Mouse (Mus musculus): ENCODE data around the gene Npff. TPM values are rescaled to one million over a fixed set of nuclear protein-coding genes. Genes with fewer than 3 reads are reported as not detected.

The Npff gene
- polyA plus RNA-seq, 1 experiment from 2014 or later, result 2.3 TPM

GRCm38 (mm10) chr15:102505770-102506463 is 18.8 kb downstream of the Npff start:
- ATAC-seq (ENCODE audit: insufficient number of reproducible peaks, insufficient read depth, low FRiP score, low read depth), result no peak
- no peak overlapping the region for H3K9ac ChIP-seq (replicated peaks; ENCODE audit: low read depth, low read length)
- peaks cover 48% of the 10 kb centered on the region for H3K36me3 ChIP-seq (ENCODE audit: control insufficient read depth, insufficient read depth, low read length)
- H3K9me3 ChIP-seq (ENCODE audit: control insufficient read depth, low read depth, low read length), result no peaks in the 10 kb centered on the region
- no peak overlapping the region for H3K27ac ChIP-seq (ENCODE audit: low read length)
- WGBS, result 77% methylated on average over 9 of the region's 9 CpGs
- H3K4me2 ChIP-seq (replicated peaks; ENCODE audit: low read depth, low read length), result no peak overlapping the region
- H3K27me3 ChIP-seq (ENCODE audit: control insufficient read depth, insufficient read depth, low read length), result no peaks in the 10 kb centered on the region
- no peak overlapping the region for H3K4me3 ChIP-seq (ENCODE audit: low read depth, low read length)
- H3K4me1 ChIP-seq (ENCODE audit: control insufficient read depth, insufficient read depth, low read length), result peaks cover 8% of the 10 kb centered on the region; the same call in 1 of the 2 replicates

GRCm38 (mm10) chr15:102505073-102505769 is 19.5 kb downstream of the Npff start:
- Histone ChIP-seq H3K27me3 (ENCODE audit: control insufficient read depth, insufficient read depth, low read length) (no peaks in the 10 kb centered on the region), H3K9ac (replicated peaks; ENCODE audit: low read depth, low read length) (no peak overlapping the region), H3K9me3 (ENCODE audit: control insufficient read depth, low read depth, low read length) (no peaks in the 10 kb centered on the region), H3K36me3 (ENCODE audit: control insufficient read depth, insufficient read depth, low read length) (peaks cover 55% of the 10 kb centered on the region), H3K4me2 (replicated peaks; ENCODE audit: low read depth, low read length) (no peak overlapping the region), H3K27ac (ENCODE audit: low read length) (no peak overlapping the region), H3K4me1 (ENCODE audit: control insufficient read depth, insufficient read depth, low read length) (peaks cover 8% of the 10 kb centered on the region; the same call in 1 of the 2 replicates), H3K4me3 (ENCODE audit: low read depth, low read length) (no peak overlapping the region)
- 66% methylated on average over 12 of the region's 12 CpGs for WGBS
- no peak for ATAC-seq (ENCODE audit: insufficient number of reproducible peaks, insufficient read depth, low FRiP score, low read depth)

GRCm38 (mm10) chr15:102503924-102504782 is 20.6 kb downstream of the Npff start:
- ATAC-seq (ENCODE audit: insufficient number of reproducible peaks, insufficient read depth, low FRiP score, low read depth), result no peak
- Histone ChIP-seq H3K27me3 (ENCODE audit: control insufficient read depth, insufficient read depth, low read length) (no peaks in the 10 kb centered on the region), H3K9me3 (ENCODE audit: control insufficient read depth, low read depth, low read length) (no peaks in the 10 kb centered on the region), H3K4me1 (ENCODE audit: control insufficient read depth, insufficient read depth, low read length) (no peaks in the 10 kb centered on the region), H3K4me3 (ENCODE audit: low read depth, low read length) (no peak overlapping the region), H3K4me2 (replicated peaks; ENCODE audit: low read depth, low read length) (no peak overlapping the region), H3K36me3 (ENCODE audit: control insufficient read depth, insufficient read depth, low read length) (peaks cover 64% of the 10 kb centered on the region), H3K27ac (ENCODE audit: low read length) (no peak overlapping the region), H3K9ac (replicated peaks; ENCODE audit: low read depth, low read length) (no peak overlapping the region)
- 85% methylated on average over 9 of the region's 9 CpGs for WGBS

- Histone ChIP-seq H3K4me3 (ENCODE audit: low read depth, low read length) (no peak within 1 kb of the TSS), H3K36me3 (ENCODE audit: control insufficient read depth, insufficient read depth, low read length) (peaks cover 69% of the 10 kb centered on the region), H3K27ac (ENCODE audit: low read length) (no peak within 1 kb of the TSS), H3K4me2 (replicated peaks; ENCODE audit: low read depth, low read length) (no peak within 1 kb of the TSS), H3K9me3 (ENCODE audit: control insufficient read depth, low read depth, low read length) (no peaks in the 10 kb centered on the region), H3K27me3 (ENCODE audit: control insufficient read depth, insufficient read depth, low read length) (no peaks in the 10 kb centered on the region), H3K9ac (replicated peaks; ENCODE audit: low read depth, low read length) (no peak within 1 kb of the TSS), H3K4me1 (ENCODE audit: control insufficient read depth, insufficient read depth, low read length) (no peaks in the 10 kb centered on the region)
- no peak for ATAC-seq (ENCODE audit: insufficient number of reproducible peaks, insufficient read depth, low FRiP score, low read depth)
- WGBS, result 83% methylated on average over 1 of the region's 1 CpGs
Observed at GRCm38 (mm10) chr15:102503447-102503846, 21.3 kb downstream of the Npff start, which contains the start of gene Gm10337. Gm10337 (plus strand) TSS chr15:102503722.

- Histone ChIP-seq H3K9ac (replicated peaks; ENCODE audit: low read depth, low read length) (no peak overlapping the region), H3K4me1 (ENCODE audit: control insufficient read depth, insufficient read depth, low read length) (no peaks in the 10 kb centered on the region), H3K27ac (ENCODE audit: low read length) (no peak overlapping the region), H3K4me2 (replicated peaks; ENCODE audit: low read depth, low read length) (no peak overlapping the region), H3K4me3 (ENCODE audit: low read depth, low read length) (no peak overlapping the region), H3K36me3 (ENCODE audit: control insufficient read depth, insufficient read depth, low read length) (peaks cover 76% of the 10 kb centered on the region), H3K9me3 (ENCODE audit: control insufficient read depth, low read depth, low read length) (no peaks in the 10 kb centered on the region), H3K27me3 (ENCODE audit: control insufficient read depth, insufficient read depth, low read length) (no peaks in the 10 kb centered on the region)
- 63% methylated on average over 9 of the region's 9 CpGs for WGBS
- ATAC-seq (ENCODE audit: insufficient number of reproducible peaks, insufficient read depth, low FRiP score, low read depth), result no peak
Observed at GRCm38 (mm10) chr15:102502254-102502840, 22.4 kb downstream of the Npff start.

- Histone ChIP-seq H3K4me2 (replicated peaks; ENCODE audit: low read depth, low read length) (no peak overlapping the region), H3K4me1 (ENCODE audit: control insufficient read depth, insufficient read depth, low read length) (no peaks in the 10 kb centered on the region), H3K4me3 (ENCODE audit: low read depth, low read length) (no peak overlapping the region), H3K27me3 (ENCODE audit: control insufficient read depth, insufficient read depth, low read length) (no peaks in the 10 kb centered on the region), H3K9ac (replicated peaks; ENCODE audit: low read depth, low read length) (no peak overlapping the region), H3K36me3 (ENCODE audit: control insufficient read depth, insufficient read depth, low read length) (peaks cover 84% of the 10 kb centered on the region), H3K27ac (ENCODE audit: low read length) (no peak overlapping the region), H3K9me3 (ENCODE audit: control insufficient read depth, low read depth, low read length) (no peaks in the 10 kb centered on the region)
- no peak for ATAC-seq (ENCODE audit: insufficient number of reproducible peaks, insufficient read depth, low FRiP score, low read depth)
- 85% methylated on average over 19 of the region's 19 CpGs for whole genome bisulfite sequencing
Observed at GRCm38 (mm10) chr15:102501084-102501814, 23.5 kb downstream of the Npff start.

GRCm38 (mm10) chr15:102500479-102500878 is 24.3 kb downstream of the Npff start:
- 87% methylated on average over 5 of the region's 5 CpGs for WGBS
- ATAC-seq (ENCODE audit: insufficient number of reproducible peaks, insufficient read depth, low FRiP score, low read depth), result no peak
- Histone ChIP-seq H3K36me3 (ENCODE audit: control insufficient read depth, insufficient read depth, low read length) (peaks cover 87% of the 10 kb centered on the region), H3K27ac (ENCODE audit: low read length) (no peak overlapping the region), H3K4me1 (ENCODE audit: control insufficient read depth, insufficient read depth, low read length) (no peaks in the 10 kb centered on the region), H3K4me2 (replicated peaks; ENCODE audit: low read depth, low read length) (no peak overlapping the region), H3K4me3 (ENCODE audit: low read depth, low read length) (no peak overlapping the region), H3K9me3 (ENCODE audit: control insufficient read depth, low read depth, low read length) (no peaks in the 10 kb centered on the region), H3K9ac (replicated peaks; ENCODE audit: low read depth, low read length) (no peak overlapping the region), H3K27me3 (ENCODE audit: control insufficient read depth, insufficient read depth, low read length) (no peaks in the 10 kb centered on the region)
